Mouse (Mus musculus) kidney, adult 2 months (tissue): ENCODE measurements around the gene Lrsam1.

Experiments
- CTCF ChIP-seq: fragments of 200-500 bp; conservative IDR thresholded peaks from 2 replicates; pipeline ENCODE4 v1.5.1; 2011; ENCODE audit warnings: low read depth, mild to moderate bottlenecking, control low read depth, low read length, moderate library complexity, mixed read lengths; ENCODE audit not compliant: insufficient read depth, insufficient read length
- POLR2A ChIP-seq: fragments of 200-500 bp; IDR thresholded peaks from one replicate; pipeline ENCODE4 v1.6.1; 2011; ENCODE audit warnings: low read depth, low read length, control low read depth

DNA sequence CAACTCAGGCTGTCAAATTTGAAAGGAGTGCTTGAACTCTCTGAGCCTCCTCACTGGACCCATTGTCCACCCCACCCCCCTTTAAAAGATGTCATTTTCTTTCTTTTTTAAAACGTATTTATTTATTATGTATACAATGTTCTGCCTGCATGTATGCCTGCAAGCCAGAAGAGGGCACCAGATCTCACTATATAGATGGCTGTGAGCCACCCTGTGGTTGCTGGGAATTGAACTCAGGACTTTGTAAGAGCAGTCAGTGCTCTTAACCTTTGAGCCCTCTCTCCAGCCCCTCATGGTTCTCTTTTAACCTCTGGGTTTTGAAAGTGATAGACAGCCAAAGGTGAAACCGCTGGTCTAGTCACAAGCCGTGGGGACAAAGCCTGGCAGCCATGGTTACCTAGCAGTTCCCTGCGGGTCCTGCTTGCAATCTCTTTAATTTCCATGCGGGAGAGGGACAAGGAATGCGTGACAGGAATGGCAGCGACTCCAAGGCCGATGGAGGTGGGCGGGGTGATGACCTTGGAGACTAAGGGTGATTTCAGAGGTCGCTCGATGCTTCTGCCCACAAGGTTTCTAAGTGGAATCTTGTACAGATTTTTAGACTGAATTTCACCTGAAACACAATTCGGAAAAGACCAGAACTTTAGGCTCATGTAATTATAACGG lies 28.9 kb upstream of the Lrsam1 start:
- no peak for TF ChIP-seq POLR2A
- peak; percentile 27; the same call in 1 of the 2 replicates for TF ChIP-seq CTCF
